In genomic region chr6:49039470-49040180, GRCm38 (mm10) we compare ENCODE assay signal across 8 mouse cellular contexts. TPM values are rescaled to one million over a fixed set of nuclear protein-coding genes. Genes with fewer than 3 reads are reported as not detected.
DNase-seq lines count a peak whose midpoint lies in the region; ATAC-seq lines count a peak whose summit lies in the region.

No protein-coding gene starts in this region.

- H3K27me3 ChIP-seq in embryonic facial prominence, embryonic 14.5 days (replicated peaks; ENCODE audit: control insufficient read depth, insufficient read depth, low read length) = no peaks in the 10 kb centered on the region
- peaks cover 13% of the 10 kb centered on the region for H3K27me3 ChIP-seq in heart, embryonic 15.5 days
- peaks cover 13% of the 10 kb centered on the region for H3K27me3 ChIP-seq in neural tube, embryonic 13.5 days

- H3K4me2 ChIP-seq in embryonic facial prominence, embryonic 14.5 days (ENCODE audit: low read depth, low read length) = peak overlapping the region; percentile 43
- H3K4me2 ChIP-seq in heart, embryonic 15.5 days = peak overlapping the region; percentile 59
- peak overlapping the region; percentile 47 for H3K4me2 ChIP-seq in neural tube, embryonic 13.5 days

- 0 out of 2 replicates have a peak, but pooled peaks cover 3% of the 10 kb centered on the region for H3K4me1 ChIP-seq in embryonic facial prominence, embryonic 14.5 days (ENCODE audit: control insufficient read depth, insufficient read depth, low read length)
- H3K4me1 ChIP-seq in heart, embryonic 15.5 days (replicated peaks) = peaks cover 16% of the 10 kb centered on the region
- H3K4me1 ChIP-seq in neural tube, embryonic 13.5 days (replicated peaks) = 0 out of 2 replicates have a peak, but pooled peaks cover 4% of the 10 kb centered on the region

- 15% methylated on average over 17 of the region's 18 CpGs for WGBS in embryonic facial prominence, embryonic 14.5 days
- 14% methylated on average over 18 of the region's 18 CpGs for WGBS in heart, embryonic 15.5 days
- WGBS in neural tube, embryonic 13.5 days = 16% methylated on average over 18 of the region's 18 CpGs

- H3K9ac ChIP-seq in embryonic facial prominence, embryonic 14.5 days (ENCODE audit: low read depth, low read length) = peak overlapping the region; percentile 60
- 0 out of 2 replicates have a peak overlapping the region, but pooled peaks have one; percentile 30 for H3K9ac ChIP-seq in heart, embryonic 15.5 days
- H3K9ac ChIP-seq in neural tube, embryonic 13.5 days = peak overlapping the region; percentile 58; the same call in 1 of the 2 replicates

- H3K4me3 ChIP-seq in embryonic facial prominence, embryonic 14.5 days (ENCODE audit: low read depth, low read length) = peak overlapping the region; percentile 35
- peak overlapping the region; percentile 42 for H3K4me3 ChIP-seq in heart, embryonic 15.5 days
- peak overlapping the region; percentile 26; the same call in 1 of the 2 replicates for H3K4me3 ChIP-seq in neural tube, embryonic 13.5 days

- no peak; the same call in 1 of the 2 replicates for ATAC-seq in embryonic facial prominence, embryonic 14.5 days (ENCODE audit: low read depth)
- ATAC-seq in heart, embryonic 15.5 days (replicated peaks; ENCODE audit: insufficient number of reproducible peaks, insufficient read depth, low FRiP score, low read depth) = no peak
- ATAC-seq in neural tube, embryonic 13.5 days (ENCODE audit: low read depth) = peak; percentile 61; the same call in 1 of the 2 replicates

- no peaks in the 10 kb centered on the region for H3K36me3 ChIP-seq in embryonic facial prominence, embryonic 14.5 days (ENCODE audit: control insufficient read depth, insufficient read depth, low read length)
- no peaks in the 10 kb centered on the region for H3K36me3 ChIP-seq in heart, embryonic 15.5 days
- no peaks in the 10 kb centered on the region for H3K36me3 ChIP-seq in neural tube, embryonic 13.5 days

- no peaks in the 10 kb centered on the region for H3K9me3 ChIP-seq in embryonic facial prominence, embryonic 14.5 days (ENCODE audit: control insufficient read depth, low read length)
- H3K9me3 ChIP-seq in heart, embryonic 15.5 days (replicated peaks) = no peaks in the 10 kb centered on the region
- H3K9me3 ChIP-seq in neural tube, embryonic 13.5 days = no peaks in the 10 kb centered on the region

- peak; percentile 52 to 70 for DNase-seq in CD8-positive naive resting alpha-beta T cell, adult 2 months (ENCODE audit: low read depth in 2 of 2, low spot score in 2 of 2)
- DNase-seq in adrenal gland, postnatal 25 days = peak; percentile 65
- peak; percentile 80 for DNase-seq in embryonic facial prominence, embryonic 14.5 days (ENCODE audit: low spot score)
- peak; percentile 80 for DNase-seq in kidney, postnatal 10 days
- peak; percentile 44 to 47 for DNase-seq in lung, adult 18-20 months
- peak; percentile 44 to 74 for DNase-seq in thymus, postnatal 10 days (ENCODE audit: low spot score in 2 of 2)

- H3K27ac ChIP-seq in embryonic facial prominence, embryonic 14.5 days (replicated peaks; ENCODE audit: low read depth, low read length) = no peak overlapping the region
- H3K27ac ChIP-seq in heart, embryonic 15.5 days = no peak overlapping the region
- H3K27ac ChIP-seq in neural tube, embryonic 13.5 days (replicated peaks) = no peak overlapping the region

RNA-seq across cellular contexts. Expression of gene Gpnmb, which starts 3.3 kb away (rescaled TPM):
- 0.33 TPM in 1 of 2 replicates, not detected in the other for total RNA-seq in adrenal gland, postnatal 25 days (2021)
- polyA plus RNA-seq in embryonic facial prominence, embryonic 14.5 days (2014; fragmentation: Nextera tagmentation; extraction: Ambion mirVana) = 1.2 and 1.6 TPM in 2 replicates
- 5.5 and 16.5 TPM in 2 replicates for polyA plus RNA-seq in heart, embryonic 15.5 days (2015; fragmentation: Nextera tagmentation; extraction: Ambion mirVana)
- polyA plus RNA-seq in neural tube, embryonic 13.5 days (2015; fragmentation: Nextera tagmentation; extraction: Ambion mirVana) = 0.31 and 0.74 TPM in 2 replicates

RNA-seq across cellular contexts. Expression of gene Malsu1, which starts 34.0 kb away (rescaled TPM):
- 29.6 and 43.0 TPM in 2 replicates for total RNA-seq in adrenal gland, postnatal 25 days (2021)
- 69.8 and 72.1 TPM in 2 replicates for polyA plus RNA-seq in embryonic facial prominence, embryonic 14.5 days (2014; fragmentation: Nextera tagmentation; extraction: Ambion mirVana)
- polyA plus RNA-seq in heart, embryonic 15.5 days (2015; fragmentation: Nextera tagmentation; extraction: Ambion mirVana) = 55.0 and 60.0 TPM in 2 replicates
- 70.2 and 73.9 TPM in 2 replicates for polyA plus RNA-seq in neural tube, embryonic 13.5 days (2015; fragmentation: Nextera tagmentation; extraction: Ambion mirVana)

RNA-seq across cellular contexts. Expression of gene Svs1, which starts 53.0 kb away (rescaled TPM):
- 0.21 TPM in 1 of 2 replicates, not detected in the other for total RNA-seq in adrenal gland, postnatal 25 days (2021)
- not detected in 2 replicates for polyA plus RNA-seq in embryonic facial prominence, embryonic 14.5 days (2014; fragmentation: Nextera tagmentation; extraction: Ambion mirVana)
- polyA plus RNA-seq in heart, embryonic 15.5 days (2015; fragmentation: Nextera tagmentation; extraction: Ambion mirVana) = not detected in 2 replicates
- polyA plus RNA-seq in neural tube, embryonic 13.5 days (2015; fragmentation: Nextera tagmentation; extraction: Ambion mirVana) = not detected in 2 replicates
